Mouse (Mus musculus): ENCODE results near the gene Atg10. TPM values are rescaled to one million over a fixed set of nuclear protein-coding genes. Genes with fewer than 3 reads are reported as not detected.

Gene Atg10
- polyA plus RNA-seq, 2 experiments = 5.4 to 18.3 TPM

- no peak for TF ChIP-seq POLR2A (IDR thresholded peaks at IDR 0.05; ENCODE audit: borderline replicate concordance, extremely low read depth, insufficient read depth, insufficient read length)
- DNase-seq (ENCODE audit: low spot score) (no peak), ATAC-seq (ENCODE audit: low FRiP score, low read depth) (no peak)
- H3K4me1 ChIP-seq (ENCODE audit: control insufficient read depth, insufficient read depth, low read length) = peaks cover 6% of the 10 kb centered on the region; the same call in 1 of the 2 replicates
- no peaks in the 10 kb centered on the region for H3K27me3 ChIP-seq (ENCODE audit: control insufficient read depth, insufficient read depth, low read length)
- WGBS = 71% methylated on average over 1 of the region's 1 CpGs
- H3K36me3 ChIP-seq (ENCODE audit: control insufficient read depth, insufficient read depth, low read length) = no peaks in the 10 kb centered on the region
- H3K4me2 ChIP-seq (replicated peaks; ENCODE audit: low read depth, low read length, severe bottlenecking) = no peak overlapping the region
- no peak overlapping the region for H3K9ac ChIP-seq (ENCODE audit: low read depth, low read length, severe bottlenecking)
- no peaks in the 10 kb centered on the region for H3K9me3 ChIP-seq (ENCODE audit: control insufficient read depth, low read length)
- H3K4me3 ChIP-seq (replicated peaks; ENCODE audit: low read length) = no peak overlapping the region
- H3K27ac ChIP-seq (replicated peaks; ENCODE audit: low read depth, low read length) = no peak overlapping the region
Observed at GRCm38 (mm10) chr13:91128581-91128980, 95.2 kb downstream of the Atg10 start.

GRCm38 (mm10) chr13:91118156-91118555 lies 105.6 kb downstream of the Atg10 start:
- no peak overlapping the region for H3K4me3 ChIP-seq (replicated peaks; ENCODE audit: low read length)
- 66% methylated on average over 4 of the region's 4 CpGs for WGBS
- H3K4me2 ChIP-seq (replicated peaks; ENCODE audit: low read depth, low read length, severe bottlenecking) = no peak overlapping the region
- no peak overlapping the region for H3K9ac ChIP-seq (ENCODE audit: low read depth, low read length, severe bottlenecking)
- ATAC-seq (ENCODE audit: low FRiP score, low read depth) (no peak), DNase-seq (ENCODE audit: low spot score) (no peak)
- H3K27me3 ChIP-seq (ENCODE audit: control insufficient read depth, insufficient read depth, low read length) = no peaks in the 10 kb centered on the region
- H3K36me3 ChIP-seq (ENCODE audit: control insufficient read depth, insufficient read depth, low read length) = no peaks in the 10 kb centered on the region
- H3K9me3 ChIP-seq (ENCODE audit: control insufficient read depth, low read length) = peaks cover 7% of the 10 kb centered on the region; the same call in 1 of the 2 replicates
- TF ChIP-seq POLR2A (IDR thresholded peaks at IDR 0.05; ENCODE audit: borderline replicate concordance, extremely low read depth, insufficient read depth, insufficient read length) = no peak
- H3K27ac ChIP-seq (replicated peaks; ENCODE audit: low read depth, low read length) = no peak overlapping the region
- no peaks in the 10 kb centered on the region for H3K4me1 ChIP-seq (ENCODE audit: control insufficient read depth, insufficient read depth, low read length)

DNA sequence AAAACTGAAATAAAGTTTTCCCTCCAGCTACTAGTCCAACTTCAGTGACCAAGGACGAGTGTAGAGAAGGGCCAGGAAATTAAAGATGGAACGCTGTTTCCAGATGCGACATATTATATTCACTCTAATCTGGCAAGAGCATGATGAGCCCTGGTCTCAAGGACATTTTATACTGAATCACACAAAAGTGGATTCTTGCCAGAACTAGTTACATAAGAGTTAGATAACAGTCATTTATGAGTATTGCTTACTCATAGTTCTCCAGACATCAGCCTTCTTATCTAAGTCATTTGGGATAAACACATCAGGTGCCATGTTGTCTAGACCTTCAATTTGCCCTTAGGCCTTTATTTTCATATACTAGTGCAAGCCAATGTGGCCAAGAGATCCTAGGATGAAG lies 108.9 kb downstream of the Atg10 start:
- DNase-seq (ENCODE audit: low spot score) = no peak
- H3K27ac ChIP-seq (replicated peaks; ENCODE audit: low read depth, low read length) = no peak overlapping the region
- H3K36me3 ChIP-seq (ENCODE audit: control insufficient read depth, insufficient read depth, low read length) = no peaks in the 10 kb centered on the region
- H3K4me1 ChIP-seq (ENCODE audit: control insufficient read depth, insufficient read depth, low read length) = no peaks in the 10 kb centered on the region
- H3K9me3 ChIP-seq (ENCODE audit: control insufficient read depth, low read length) = peaks cover 7% of the 10 kb centered on the region; the same call in 1 of the 2 replicates
- H3K27me3 ChIP-seq (ENCODE audit: control insufficient read depth, insufficient read depth, low read length) = no peaks in the 10 kb centered on the region
- H3K9ac ChIP-seq (ENCODE audit: low read depth, low read length, severe bottlenecking) = no peak overlapping the region
- H3K4me3 ChIP-seq (replicated peaks; ENCODE audit: low read length) = no peak overlapping the region
- no peak for TF ChIP-seq POLR2A (IDR thresholded peaks at IDR 0.05; ENCODE audit: borderline replicate concordance, extremely low read depth, insufficient read depth, insufficient read length)
- WGBS = 84% methylated on average over 3 of the region's 3 CpGs
- no peak for ATAC-seq (ENCODE audit: low FRiP score, low read depth)
- no peak overlapping the region for H3K4me2 ChIP-seq (replicated peaks; ENCODE audit: low read depth, low read length, severe bottlenecking)

DNA sequence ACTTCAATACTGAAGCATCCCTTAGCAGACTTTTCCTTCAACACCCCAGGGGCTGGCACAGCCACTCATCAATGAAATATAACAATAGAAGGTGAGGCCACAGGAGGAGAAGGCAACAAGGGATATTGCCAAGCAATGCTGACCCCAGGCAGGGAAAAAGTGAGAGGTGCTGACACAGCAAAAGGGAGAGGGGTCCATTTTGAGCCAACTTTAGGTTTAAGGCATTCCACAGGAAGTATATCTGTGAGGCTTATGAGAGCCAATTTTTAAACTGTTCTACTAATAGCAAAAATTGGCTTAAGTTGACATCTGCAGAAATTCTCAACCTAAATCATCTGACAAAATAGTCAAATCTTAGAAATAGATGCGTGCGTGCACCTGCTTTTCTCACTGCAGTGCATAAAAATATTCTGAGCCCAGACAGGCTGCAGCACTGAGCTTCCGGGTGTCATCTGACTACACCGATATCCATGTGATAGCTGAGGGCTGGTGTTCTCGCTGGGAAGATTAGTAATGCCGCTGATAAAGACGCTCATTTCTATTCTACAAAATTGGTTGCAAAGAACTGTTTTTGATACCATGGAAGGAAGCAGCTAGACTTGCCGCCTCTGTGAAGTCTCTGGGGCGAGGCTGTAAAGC lies 116.3 kb downstream of the Atg10 start:
- DNase-seq (ENCODE audit: low spot score) (no peak), ATAC-seq (ENCODE audit: low FRiP score, low read depth) (no peak)
- Histone ChIP-seq H3K9ac (ENCODE audit: low read depth, low read length, severe bottlenecking) (no peak overlapping the region), H3K4me2 (replicated peaks; ENCODE audit: low read depth, low read length, severe bottlenecking) (no peak overlapping the region), H3K9me3 (ENCODE audit: control insufficient read depth, low read length) (no peaks in the 10 kb centered on the region), H3K27ac (replicated peaks; ENCODE audit: low read depth, low read length) (no peak overlapping the region), H3K4me1 (ENCODE audit: control insufficient read depth, insufficient read depth, low read length) (no peaks in the 10 kb centered on the region), H3K4me3 (replicated peaks; ENCODE audit: low read length) (no peak overlapping the region), H3K27me3 (ENCODE audit: control insufficient read depth, insufficient read depth, low read length) (no peaks in the 10 kb centered on the region), H3K36me3 (ENCODE audit: control insufficient read depth, insufficient read depth, low read length) (no peaks in the 10 kb centered on the region)
- WGBS = 93% methylated on average over 9 of the region's 9 CpGs
- no peak for TF ChIP-seq POLR2A (IDR thresholded peaks at IDR 0.05; ENCODE audit: borderline replicate concordance, extremely low read depth, insufficient read depth, insufficient read length)

GRCm38 (mm10) chr13:91102238-91102637 lies 121.5 kb downstream of the Atg10 start:
- no peak overlapping the region for H3K4me3 ChIP-seq (replicated peaks; ENCODE audit: low read length)
- no peak for DNase-seq (ENCODE audit: low spot score)
- H3K4me1 ChIP-seq (ENCODE audit: control insufficient read depth, insufficient read depth, low read length) = no peaks in the 10 kb centered on the region
- no peak overlapping the region for H3K9ac ChIP-seq (ENCODE audit: low read depth, low read length, severe bottlenecking)
- H3K27ac ChIP-seq (replicated peaks; ENCODE audit: low read depth, low read length) = no peak overlapping the region
- no peak for TF ChIP-seq POLR2A (IDR thresholded peaks at IDR 0.05; ENCODE audit: borderline replicate concordance, extremely low read depth, insufficient read depth, insufficient read length)
- no peaks in the 10 kb centered on the region for H3K27me3 ChIP-seq (ENCODE audit: control insufficient read depth, insufficient read depth, low read length)
- H3K4me2 ChIP-seq (replicated peaks; ENCODE audit: low read depth, low read length, severe bottlenecking) = no peak overlapping the region
- no peaks in the 10 kb centered on the region for H3K36me3 ChIP-seq (ENCODE audit: control insufficient read depth, insufficient read depth, low read length)
- no peaks in the 10 kb centered on the region for H3K9me3 ChIP-seq (ENCODE audit: control insufficient read depth, low read length)
- no peak for ATAC-seq (ENCODE audit: low FRiP score, low read depth)
- WGBS = 88% methylated on average over 3 of the region's 3 CpGs

Measured in limb, embryonic 14.5 days (tissue).